Comparison of ENCODE assay signal across 14 mouse cellular contexts in the genomic region with DNA sequence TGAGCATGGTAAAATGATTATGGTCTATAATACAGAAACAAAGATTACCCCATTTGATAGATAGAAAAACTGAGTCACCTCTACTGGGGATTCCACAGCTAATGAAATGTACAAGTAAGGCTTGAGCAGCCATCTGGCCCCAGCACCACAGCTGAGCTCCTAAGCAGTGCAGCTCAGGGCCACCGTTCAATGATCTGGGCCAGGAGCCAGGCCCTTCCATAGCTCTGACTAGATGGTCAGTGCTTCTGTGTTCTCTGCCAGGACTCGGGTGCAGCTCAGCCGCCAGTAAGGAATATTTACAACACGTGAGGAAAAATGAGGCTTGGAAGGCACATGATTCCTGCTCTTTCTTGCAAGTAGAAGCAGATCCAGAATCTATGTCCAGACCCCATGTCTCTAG. TPM values are rescaled to one million over a fixed set of nuclear protein-coding genes. Genes with fewer than 3 reads are reported as not detected.
DNase-seq lines count a peak whose midpoint lies in the region; ATAC-seq and TF ChIP-seq lines count a peak whose summit lies in the region.
"Had no signal": no experiment of that assay in that cellular context is flagged by ENCODE, and none has a peak within 500 bp of the region (broad histone marks: within the 10 kb centered on the region; RNA-seq: fewer than 3 reads in every experiment).

No protein-coding gene starts in this region.

- no peak for TF ChIP-seq CTCF in liver, postnatal 0 days (IDR thresholded peaks at IDR 0.05; ENCODE audit: low read depth)
- TF ChIP-seq CTCF in forebrain, postnatal 0 days (IDR thresholded peaks at IDR 0.05; ENCODE audit: low read depth): no peak

- H3K4me1 ChIP-seq in liver, postnatal 0 days (ENCODE audit: insufficient read depth): no peaks in the 10 kb centered on the region; the same call in 1 of the 2 replicates
- H3K4me1 ChIP-seq in forebrain, postnatal 0 days (ENCODE audit: insufficient read depth): no peaks in the 10 kb centered on the region
- H3K4me1 ChIP-seq: embryonic facial prominence, embryonic 10.5 days; hindbrain, embryonic 10.5 days; liver, embryonic 12.5 days; midbrain, embryonic 10.5 days had no signal

- no peaks in the 10 kb centered on the region for H3K36me3 ChIP-seq in liver, postnatal 0 days (replicated peaks; ENCODE audit: insufficient read depth, low read length)
- H3K36me3 ChIP-seq in forebrain, postnatal 0 days (ENCODE audit: insufficient read depth): no peaks in the 10 kb centered on the region
- H3K36me3 ChIP-seq: embryonic facial prominence, embryonic 10.5 days; hindbrain, embryonic 10.5 days; liver, embryonic 12.5 days; midbrain, embryonic 10.5 days had no signal

- no peak overlapping the region for H3K4me2 ChIP-seq in liver, postnatal 0 days (ENCODE audit: low read depth, low read length)
- H3K4me2 ChIP-seq in forebrain, postnatal 0 days (ENCODE audit: low read depth): no peak overlapping the region
- H3K4me2 ChIP-seq: liver, embryonic 12.5 days had no signal

- no peak overlapping the region for H3K4me3 ChIP-seq in liver, postnatal 0 days (ENCODE audit: low read depth, low read length)
- H3K4me3 ChIP-seq in forebrain, postnatal 0 days (ENCODE audit: low read depth, low read length): no peak overlapping the region
- H3K4me3 ChIP-seq: embryonic facial prominence, embryonic 10.5 days; hindbrain, embryonic 10.5 days; liver, embryonic 12.5 days; midbrain, embryonic 10.5 days had no signal

- WGBS in liver, postnatal 0 days (ENCODE audit: insufficient replicate concordance): 55% methylated on average over 4 of the region's 4 CpGs
- 65% methylated on average over 4 of the region's 4 CpGs for WGBS in forebrain, postnatal 0 days

- H3K27me3 ChIP-seq in liver, postnatal 0 days (ENCODE audit: insufficient read depth, low read length): no peaks in the 10 kb centered on the region
- no peaks in the 10 kb centered on the region for H3K27me3 ChIP-seq in forebrain, postnatal 0 days (ENCODE audit: insufficient read depth, low read length)
- H3K27me3 ChIP-seq: liver, embryonic 12.5 days had no signal

- peak; percentile 16 to 17 for DNase-seq in cerebellum, postnatal 36 days
- DNase-seq in cerebellum, adult 9-11 months: no peak
- DNase-seq in liver, postnatal 0 days: peak; percentile 39
- no peak for DNase-seq in liver
- peak; percentile 66 for DNase-seq in adrenal gland, postnatal 25 days
- peak; percentile 80 to 83 for DNase-seq in kidney, postnatal 36 days
- DNase-seq in forebrain, postnatal 0 days: no peak

- peak; percentile 50; the same call in 1 of the 2 replicates for ATAC-seq in liver, postnatal 0 days
- ATAC-seq in erythroblast, adult 5-6 weeks (replicated peaks; ENCODE audit: low FRiP score, poor library complexity, severe bottlenecking): no peak
- no peak for ATAC-seq in forebrain, postnatal 0 days
- ATAC-seq: liver, embryonic 12.5 days had no signal

- H3K9ac ChIP-seq in liver, postnatal 0 days (replicated peaks): no peak overlapping the region
- H3K9ac ChIP-seq in forebrain, postnatal 0 days: no peak overlapping the region
- H3K9ac ChIP-seq: liver, embryonic 12.5 days had no signal

- H3K9me3 ChIP-seq in liver, postnatal 0 days (ENCODE audit: low read length): no peaks in the 10 kb centered on the region
- no peaks in the 10 kb centered on the region for H3K9me3 ChIP-seq in forebrain, postnatal 0 days (ENCODE audit: low read length)
- H3K9me3 ChIP-seq: embryonic facial prominence, embryonic 10.5 days; hindbrain, embryonic 10.5 days; midbrain, embryonic 10.5 days had no signal

- no peak overlapping the region for H3K27ac ChIP-seq in liver, postnatal 0 days (ENCODE audit: low read depth)
- H3K27ac ChIP-seq in forebrain, postnatal 0 days (ENCODE audit: low read depth, low read length): no peak overlapping the region
- H3K27ac ChIP-seq: embryonic facial prominence, embryonic 10.5 days; hindbrain, embryonic 10.5 days; liver, embryonic 12.5 days; midbrain, embryonic 10.5 days had no signal

- TF ChIP-seq EP300 in liver, postnatal 0 days (IDR thresholded peaks at IDR 0.05; ENCODE audit: low read depth): no peak

RNA-seq across cellular contexts. Expression of a gene that starts 6.9 kb away (rescaled TPM):
- polyA plus RNA-seq in liver, postnatal 0 days (2015; fragmentation: Nextera tagmentation; extraction: Ambion mirVana): 0.84 and 1.1 TPM in 2 replicates
- total RNA-seq in adrenal gland, postnatal 25 days (2021): 7.5 and 9.8 TPM in 2 replicates
- total RNA-seq in erythroblast, adult 5-6 weeks (2015; ENCODE audit: low replicate concordance): not detected in 2 replicates
- not detected in 2 replicates for total RNA-seq in erythroblast, adult 5-6 weeks (2017; ENCODE audit: low replicate concordance)
- total RNA-seq in forebrain, postnatal 0 days (2014; rRNA removed): not detected in 2 replicates
- not detected in 2 replicates for polyA plus RNA-seq in forebrain, postnatal 0 days (2015; fragmentation: Nextera tagmentation; extraction: Ambion mirVana)
- total RNA-seq: layer of hippocampus, postnatal 10 days had no signal
- polyA plus RNA-seq: embryonic facial prominence, embryonic 10.5 days; hindbrain, embryonic 10.5 days; midbrain, embryonic 10.5 days; neural tube, embryonic 14.5 days had no signal

RNA-seq across cellular contexts. Expression of a gene that starts 43.3 kb away (rescaled TPM):
- 5.4 and 7.4 TPM in 2 replicates for polyA plus RNA-seq in liver, postnatal 0 days (2015; fragmentation: Nextera tagmentation; extraction: Ambion mirVana)
- not detected in 2 replicates for total RNA-seq in adrenal gland, postnatal 25 days (2021)
- total RNA-seq in erythroblast, adult 5-6 weeks (2015; ENCODE audit: low replicate concordance): not detected in 2 replicates
- total RNA-seq in erythroblast, adult 5-6 weeks (2017; ENCODE audit: low replicate concordance): not detected in 2 replicates
- total RNA-seq in forebrain, postnatal 0 days (2014; rRNA removed): not detected in 2 replicates
- not detected in 2 replicates for polyA plus RNA-seq in forebrain, postnatal 0 days (2015; fragmentation: Nextera tagmentation; extraction: Ambion mirVana)
- total RNA-seq: layer of hippocampus, postnatal 10 days had no signal
- polyA plus RNA-seq: embryonic facial prominence, embryonic 10.5 days; hindbrain, embryonic 10.5 days; midbrain, embryonic 10.5 days; neural tube, embryonic 14.5 days had no signal

Comparison
In these comparisons a context has a peak if more than half of its experiments do, and no peak if none do; other contexts are left out.
1. DNase-seq: peak in cerebellum, postnatal 36 days (2 of 2), liver, postnatal 0 days (single experiment), adrenal gland, postnatal 25 days (single experiment) and kidney, postnatal 36 days (2 of 2); none in cerebellum, adult 9-11 months (single experiment), liver (single experiment) and forebrain, postnatal 0 days (single experiment).